Mouse (Mus musculus): Measurements from ENCODE around the gene Fabp6. TPM values are rescaled to one million over a fixed set of nuclear protein-coding genes. Genes with fewer than 3 reads are reported as not detected.

The Fabp6 gene
- polyA plus RNA-seq (2014; fragmentation: Nextera tagmentation; extraction: Ambion mirVana): not detected in 2 replicates

GRCm38 (mm10) chr11:43601440-43601839, at the start of gene Fabp6:
Fabp6 (minus strand) TSS chr11:43601540.
- no peaks in the 10 kb centered on the region for H3K4me1 ChIP-seq (ENCODE audit: control insufficient read depth, insufficient read depth, low read length)
- no peak within 1 kb of the TSS for H3K27ac ChIP-seq (ENCODE audit: low read depth, low read length)
- no peak for DNase-seq (ENCODE audit: low spot score)
- 89% methylated on average over 5 of the region's 5 CpGs for WGBS
- no peak within 1 kb of the TSS for H3K4me2 ChIP-seq (ENCODE audit: low read depth)
- no peak within 1 kb of the TSS for H3K9ac ChIP-seq (ENCODE audit: low read length)
- H3K36me3 ChIP-seq (ENCODE audit: control insufficient read depth, insufficient read depth, low read length): no peaks in the 10 kb centered on the region
- no peak for ATAC-seq (ENCODE audit: insufficient read depth, low FRiP score, low TSS enrichment)
- no peak within 1 kb of the TSS for H3K4me3 ChIP-seq (ENCODE audit: low read depth, low read length)
- H3K9me3 ChIP-seq (ENCODE audit: control insufficient read depth, low read length): no peaks in the 10 kb centered on the region
- no peaks in the 10 kb centered on the region for H3K27me3 ChIP-seq (ENCODE audit: control insufficient read depth, insufficient read depth, low read length)

- Histone ChIP-seq H3K36me3 (ENCODE audit: control insufficient read depth, insufficient read depth, low read length) (no peaks in the 10 kb centered on the region), H3K9ac (ENCODE audit: low read length) (no peak overlapping the region), H3K4me2 (ENCODE audit: low read depth) (no peak overlapping the region), H3K9me3 (ENCODE audit: control insufficient read depth, low read length) (no peaks in the 10 kb centered on the region), H3K4me3 (ENCODE audit: low read depth, low read length) (no peak overlapping the region), H3K27me3 (ENCODE audit: control insufficient read depth, insufficient read depth, low read length) (no peaks in the 10 kb centered on the region), H3K27ac (ENCODE audit: low read depth, low read length) (no peak overlapping the region), H3K4me1 (ENCODE audit: control insufficient read depth, insufficient read depth, low read length) (0 out of 2 replicates have a peak, but pooled peaks cover 3% of the 10 kb centered on the region)
- peak; percentile 5 for DNase-seq (ENCODE audit: low spot score)
- no peak for ATAC-seq (ENCODE audit: insufficient read depth, low FRiP score, low TSS enrichment)
- WGBS: 83% methylated on average over 3 of the region's 3 CpGs
These were observed 43.9 kb upstream of the Fabp6 start for GRCm38 (mm10) chr11:43645286-43645685.

GRCm38 (mm10) chr11:43643180-43643591, 41.8 kb upstream of the Fabp6 start:
- WGBS: 62% methylated on average over 2 of the region's 2 CpGs
- DNase-seq (ENCODE audit: low spot score): peak; percentile 40
- H3K4me1 ChIP-seq (ENCODE audit: control insufficient read depth, insufficient read depth, low read length): 0 out of 2 replicates have a peak, but pooled peaks cover 3% of the 10 kb centered on the region
- H3K9me3 ChIP-seq (ENCODE audit: control insufficient read depth, low read length): no peaks in the 10 kb centered on the region
- no peak overlapping the region for H3K4me3 ChIP-seq (ENCODE audit: low read depth, low read length)
- no peak overlapping the region for H3K4me2 ChIP-seq (ENCODE audit: low read depth)
- no peaks in the 10 kb centered on the region for H3K27me3 ChIP-seq (ENCODE audit: control insufficient read depth, insufficient read depth, low read length)
- H3K36me3 ChIP-seq (ENCODE audit: control insufficient read depth, insufficient read depth, low read length): no peaks in the 10 kb centered on the region
- H3K9ac ChIP-seq (ENCODE audit: low read length): no peak overlapping the region
- ATAC-seq (ENCODE audit: insufficient read depth, low FRiP score, low TSS enrichment): 0 out of 2 replicates have a peak, but pooled peaks have one; percentile 61
- H3K27ac ChIP-seq (ENCODE audit: low read depth, low read length): no peak overlapping the region

- no peaks in the 10 kb centered on the region for H3K27me3 ChIP-seq (ENCODE audit: control insufficient read depth, insufficient read depth, low read length)
- H3K4me2 ChIP-seq (ENCODE audit: low read depth): no peak overlapping the region
- H3K4me3 ChIP-seq (ENCODE audit: low read depth, low read length): no peak overlapping the region
- H3K4me1 ChIP-seq (ENCODE audit: control insufficient read depth, insufficient read depth, low read length): 0 out of 2 replicates have a peak, but pooled peaks cover 5% of the 10 kb centered on the region
- H3K9ac ChIP-seq (ENCODE audit: low read length): no peak overlapping the region
- no peaks in the 10 kb centered on the region for H3K36me3 ChIP-seq (ENCODE audit: control insufficient read depth, insufficient read depth, low read length)
- WGBS: 94% methylated on average over 3 of the region's 3 CpGs
- no peak overlapping the region for H3K27ac ChIP-seq (ENCODE audit: low read depth, low read length)
- H3K9me3 ChIP-seq (ENCODE audit: control insufficient read depth, low read length): no peaks in the 10 kb centered on the region
- DNase-seq (ENCODE audit: low spot score) (no peak), ATAC-seq (ENCODE audit: insufficient read depth, low FRiP score, low TSS enrichment) (no peak)
These were observed 37.1 kb upstream of the Fabp6 start for GRCm38 (mm10) chr11:43638486-43638885.

GRCm38 (mm10) chr11:43636761-43637160, 35.4 kb upstream of the Fabp6 start:
- no peaks in the 10 kb centered on the region for H3K27me3 ChIP-seq (ENCODE audit: control insufficient read depth, insufficient read depth, low read length)
- H3K27ac ChIP-seq (ENCODE audit: low read depth, low read length): no peak overlapping the region
- no peak overlapping the region for H3K4me2 ChIP-seq (ENCODE audit: low read depth)
- no peak overlapping the region for H3K4me3 ChIP-seq (ENCODE audit: low read depth, low read length)
- DNase-seq (ENCODE audit: low spot score) (no peak), ATAC-seq (ENCODE audit: insufficient read depth, low FRiP score, low TSS enrichment) (no peak)
- H3K9ac ChIP-seq (ENCODE audit: low read length): no peak overlapping the region
- no peaks in the 10 kb centered on the region for H3K36me3 ChIP-seq (ENCODE audit: control insufficient read depth, insufficient read depth, low read length)
- no peaks in the 10 kb centered on the region for H3K9me3 ChIP-seq (ENCODE audit: control insufficient read depth, low read length)
- H3K4me1 ChIP-seq (ENCODE audit: control insufficient read depth, insufficient read depth, low read length): 0 out of 2 replicates have a peak, but pooled peaks cover 2% of the 10 kb centered on the region
- WGBS: 77% methylated on average over 4 of the region's 4 CpGs

GRCm38 (mm10) chr11:43633658-43634401, 32.5 kb upstream of the Fabp6 start:
- H3K27ac ChIP-seq (ENCODE audit: low read depth, low read length): no peak overlapping the region
- peak; percentile 79 for ATAC-seq (ENCODE audit: insufficient read depth, low FRiP score, low TSS enrichment)
- no peaks in the 10 kb centered on the region for H3K36me3 ChIP-seq (ENCODE audit: control insufficient read depth, insufficient read depth, low read length)
- H3K9me3 ChIP-seq (ENCODE audit: control insufficient read depth, low read length): no peaks in the 10 kb centered on the region
- WGBS: 20% methylated on average over 19 of the region's 19 CpGs
- 0 out of 2 replicates have a peak, but pooled peaks cover 2% of the 10 kb centered on the region for H3K4me1 ChIP-seq (ENCODE audit: control insufficient read depth, insufficient read depth, low read length)
- H3K9ac ChIP-seq (ENCODE audit: low read length): no peak overlapping the region
- DNase-seq (ENCODE audit: low spot score): peak; percentile 66
- no peaks in the 10 kb centered on the region for H3K27me3 ChIP-seq (ENCODE audit: control insufficient read depth, insufficient read depth, low read length)
- H3K4me2 ChIP-seq (ENCODE audit: low read depth): peak overlapping the region; percentile 34
- H3K4me3 ChIP-seq (ENCODE audit: low read depth, low read length): no peak overlapping the region

- Histone ChIP-seq H3K27ac (ENCODE audit: low read depth, low read length) (no peak overlapping the region), H3K27me3 (ENCODE audit: control insufficient read depth, insufficient read depth, low read length) (no peaks in the 10 kb centered on the region), H3K4me1 (ENCODE audit: control insufficient read depth, insufficient read depth, low read length) (0 out of 2 replicates have a peak, but pooled peaks cover 2% of the 10 kb centered on the region), H3K36me3 (ENCODE audit: control insufficient read depth, insufficient read depth, low read length) (no peaks in the 10 kb centered on the region), H3K9ac (ENCODE audit: low read length) (no peak overlapping the region), H3K4me3 (ENCODE audit: low read depth, low read length) (no peak overlapping the region), H3K9me3 (ENCODE audit: control insufficient read depth, low read length) (no peaks in the 10 kb centered on the region), H3K4me2 (ENCODE audit: low read depth) (no peak overlapping the region)
- no peak for ATAC-seq (ENCODE audit: insufficient read depth, low FRiP score, low TSS enrichment)
- DNase-seq (ENCODE audit: low spot score): no peak
- WGBS: 83% methylated on average over 6 of the region's 6 CpGs
These were observed 31.8 kb upstream of the Fabp6 start for GRCm38 (mm10) chr11:43633165-43633564.

GRCm38 (mm10) chr11:43632566-43632965, 31.2 kb upstream of the Fabp6 start:
- no peak overlapping the region for H3K4me2 ChIP-seq (ENCODE audit: low read depth)
- 0 out of 2 replicates have a peak, but pooled peaks cover 2% of the 10 kb centered on the region for H3K4me1 ChIP-seq (ENCODE audit: control insufficient read depth, insufficient read depth, low read length)
- H3K9me3 ChIP-seq (ENCODE audit: control insufficient read depth, low read length): no peaks in the 10 kb centered on the region
- no peak overlapping the region for H3K27ac ChIP-seq (ENCODE audit: low read depth, low read length)
- no peak for ATAC-seq (ENCODE audit: insufficient read depth, low FRiP score, low TSS enrichment)
- 66% methylated on average over 4 of the region's 4 CpGs for WGBS
- no peaks in the 10 kb centered on the region for H3K36me3 ChIP-seq (ENCODE audit: control insufficient read depth, insufficient read depth, low read length)
- no peak overlapping the region for H3K4me3 ChIP-seq (ENCODE audit: low read depth, low read length)
- no peaks in the 10 kb centered on the region for H3K27me3 ChIP-seq (ENCODE audit: control insufficient read depth, insufficient read depth, low read length)
- no peak for DNase-seq (ENCODE audit: low spot score)
- no peak overlapping the region for H3K9ac ChIP-seq (ENCODE audit: low read length)

- Histone ChIP-seq H3K27me3 (ENCODE audit: control insufficient read depth, insufficient read depth, low read length) (no peaks in the 10 kb centered on the region), H3K36me3 (ENCODE audit: control insufficient read depth, insufficient read depth, low read length) (no peaks in the 10 kb centered on the region), H3K4me2 (ENCODE audit: low read depth) (no peak overlapping the region), H3K4me3 (ENCODE audit: low read depth, low read length) (no peak overlapping the region), H3K27ac (ENCODE audit: low read depth, low read length) (no peak overlapping the region), H3K9ac (ENCODE audit: low read length) (no peak overlapping the region), H3K4me1 (ENCODE audit: control insufficient read depth, insufficient read depth, low read length) (0 out of 2 replicates have a peak, but pooled peaks cover 2% of the 10 kb centered on the region), H3K9me3 (ENCODE audit: control insufficient read depth, low read length) (no peaks in the 10 kb centered on the region)
- DNase-seq (ENCODE audit: low spot score) (no peak), ATAC-seq (ENCODE audit: insufficient read depth, low FRiP score, low TSS enrichment) (no peak)
- WGBS: 92% methylated on average over 9 of the region's 9 CpGs
These were observed 30.3 kb upstream of the Fabp6 start for GRCm38 (mm10) chr11:43631645-43632044.

All from neural tube, embryonic 11.5 days (tissue).